Mouse (Mus musculus): Measurements from ENCODE around the gene Rnf180.

DNA sequence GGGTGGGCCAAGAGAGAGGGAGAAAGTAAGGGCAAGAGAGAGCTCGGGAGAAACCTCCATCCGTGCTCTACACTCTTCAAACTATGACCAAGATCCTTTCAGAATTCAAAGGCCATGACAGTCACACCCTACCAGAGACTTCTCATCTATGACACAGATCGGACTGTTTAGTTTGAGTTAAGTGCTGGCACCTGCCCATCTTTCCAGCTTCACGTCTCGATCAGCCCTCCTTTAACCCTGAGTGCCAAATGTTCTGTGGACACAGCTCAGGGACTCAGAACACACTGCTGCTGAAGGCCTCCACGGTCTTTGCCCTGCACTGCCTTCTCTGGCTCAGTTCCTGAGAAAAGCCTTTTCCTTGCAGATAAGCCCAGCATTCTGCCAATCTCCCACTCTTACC lies 27.2 kb downstream of the Rnf180 start:
- TF ChIP-seq POLR2A (IDR thresholded peaks at IDR 0.05; ENCODE audit: low read depth, low read length) (no peak), CTCF (conservative IDR thresholded peaks at IDR 0.05; ENCODE audit: insufficient read depth, insufficient read length, low read depth, low read length) (no peak)

Data from kidney, adult 2 months (tissue).